Mouse (Mus musculus) neutrophil, adult 5-6 weeks (primary cell): Measurements from ENCODE around the gene Gm17660. TPM values are rescaled to one million over a fixed set of nuclear protein-coding genes. Genes with fewer than 3 reads are reported as not detected.
"Not testable (repeated sequence)": the region's sequence is repeated elsewhere in the genome, so short reads cannot be mapped to it uniquely, and the experiment has no call there.

Experiments used
- ATAC-seq: fragments of 151-379, 151-347 bp; 2 replicates; pipeline ENCODE4 v1.8.0; 2017; ENCODE audit warnings: mild to moderate bottlenecking, moderate TSS enrichment; ENCODE audit not compliant: insufficient number of reproducible peaks, poor library complexity, low FRiP score, severe bottlenecking; ENCODE audit errors: extremely low read depth
- total RNA-seq: library from RNA; stranded (forward); fragments of 200-1000 nt; gene quantifications from 2 replicates; pipeline ENCODE4 v1.2.3, GENCODE M21; 2017

Gene Gm17660
- total RNA-seq, 1 experiment from 2014 or later, result not detected

GRCm38 (mm10) chr5:104048139-104048538 is 29.3 kb downstream of the Gm17660 start:
- no peak for ATAC-seq

- ATAC-seq, result no peak
Observed at GRCm38 (mm10) chr5:104047200-104048105, 30.0 kb downstream of the Gm17660 start.

- ATAC-seq, result peak; percentile 94
Observed at GRCm38 (mm10) chr5:104046256-104047199, 30.9 kb downstream of the Gm17660 start, which contains the start of gene Nudt9. TSS of gene Nudt9 (plus strand) at chr5:104046306.

- no peak for ATAC-seq
Observed at GRCm38 (mm10) chr5:104043704-104044103, 33.7 kb downstream of the Gm17660 start.

GRCm38 (mm10) chr5:104042906-104043305 is 34.5 kb downstream of the Gm17660 start:
- no peak for ATAC-seq

- ATAC-seq, result no peak
Observed at GRCm38 (mm10) chr5:104039154-104039932, 38.1 kb downstream of the Gm17660 start.

- ATAC-seq, result no peak
Observed at GRCm38 (mm10) chr5:104036686-104037085, 40.7 kb downstream of the Gm17660 start.

- no peak for ATAC-seq
Observed at GRCm38 (mm10) chr5:104035824-104036223, 41.6 kb downstream of the Gm17660 start.

GRCm38 (mm10) chr5:104035066-104035465 is 42.3 kb downstream of the Gm17660 start:
- no peak for ATAC-seq

GRCm38 (mm10) chr5:104032434-104033097 is 44.8 kb downstream of the Gm17660 start:
- ATAC-seq, result no peak

- no peak for ATAC-seq
Observed at GRCm38 (mm10) chr5:104025245-104025854, 52.1 kb downstream of the Gm17660 start.

GRCm38 (mm10) chr5:104024762-104025161 is 52.6 kb downstream of the Gm17660 start:
- ATAC-seq, result no peak

GRCm38 (mm10) chr5:104024193-104024592 is 53.2 kb downstream of the Gm17660 start:
- ATAC-seq, result not testable (repeated sequence)

GRCm38 (mm10) chr5:104023289-104024020 is 54.0 kb downstream of the Gm17660 start:
- ATAC-seq, result no peak

- no peak for ATAC-seq
Observed at GRCm38 (mm10) chr5:104022558-104022957, 54.9 kb downstream of the Gm17660 start.

GRCm38 (mm10) chr5:104021597-104022378 is 55.6 kb downstream of the Gm17660 start, which contains the start of gene Hsd17b11:
TSS of gene Hsd17b11 (minus strand) at chr5:104021919.
- peak; percentile 58 for ATAC-seq
